Mouse (Mus musculus): ENCODE measurements around the gene Prss50. TPM values are rescaled to one million over a fixed set of nuclear protein-coding genes. Genes with fewer than 3 reads are reported as not detected.

The Prss50 gene
- total RNA-seq, 2 experiments from 2014 or later, result 0.58 TPM; not detected in 1

GRCm38 (mm10) chr9:110871030-110871429 lies 13.3 kb downstream of the Prss50 start:
- DNase-seq (ENCODE audit: extremely low spot score in 1 of 2, low spot score in 2 of 2), result peak in 1 of 2 experiments; percentile 44
- intact Hi-C loops (cut with DNase I), result loop anchor here (5.0 kb wide), 1 partner anchor 154 kb away; no protein-coding TSS in a partner anchor

- peak; percentile 79 to 91 for DNase-seq (ENCODE audit: extremely low spot score in 1 of 2, low spot score in 2 of 2)
- intact Hi-C loops (cut with DNase I), result loop anchor here (5.0 kb wide), 1 partner anchor 157 kb away; no protein-coding TSS in a partner anchor
Measured at GRCm38 (mm10) chr9:110873681-110874659, 16.2 kb downstream of the Prss50 start.

GRCm38 (mm10) chr9:110874660-110875191 lies 17.0 kb downstream of the Prss50 start:
- intact Hi-C loops (cut with DNase I), result loop anchor here (5.0 kb wide), 1 partner anchor 157 kb away; no protein-coding TSS in a partner anchor
- DNase-seq (ENCODE audit: extremely low spot score in 1 of 2, low spot score in 2 of 2), result no peak

- intact Hi-C loops (cut with DNase I), result no loop called here
- no peak for DNase-seq (ENCODE audit: extremely low spot score in 1 of 2, low spot score in 2 of 2)
Measured at GRCm38 (mm10) chr9:110875288-110875695, 17.5 kb downstream of the Prss50 start.

- intact Hi-C loops (cut with DNase I), result no loop called here
- DNase-seq (ENCODE audit: extremely low spot score in 1 of 2, low spot score in 2 of 2), result no peak
Measured at GRCm38 (mm10) chr9:110877353-110877752, 19.6 kb downstream of the Prss50 start.

GRCm38 (mm10) chr9:110877888-110878287 lies 20.1 kb downstream of the Prss50 start:
- intact Hi-C loops (cut with DNase I), result no loop called here
- peak; percentile 31 to 64 for DNase-seq (ENCODE audit: extremely low spot score in 1 of 2, low spot score in 2 of 2)

GRCm38 (mm10) chr9:110879191-110879920 lies 21.6 kb downstream of the Prss50 start, which contains the start of gene Als2cl:
TSS of gene Als2cl (plus strand) at chr9:110879870.
- intact Hi-C loops (cut with DNase I), result no loop called here
- DNase-seq (ENCODE audit: extremely low spot score in 1 of 2, low spot score in 2 of 2), result peak in 1 of 2 experiments; percentile 26

GRCm38 (mm10) chr9:110879998-110880561 lies 22.3 kb downstream of the Prss50 start, which contains the start of gene Tmie:
TSS of gene Tmie (minus strand) at chr9:110880113.
- intact Hi-C loops (cut with DNase I), result no loop called here

GRCm38 (mm10) chr9:110880772-110881171 lies 23.0 kb downstream of the Prss50 start:
- DNase-seq (ENCODE audit: extremely low spot score in 1 of 2, low spot score in 2 of 2), result no peak
- intact Hi-C loops (cut with DNase I), result no loop called here

More at GRCm38 (mm10) chr9:110879998-110880561, 22.3 kb downstream of the Prss50 start, which contains the start of gene Tmie:
- peak in 1 of 2 experiments; percentile 85 for DNase-seq (ENCODE audit: extremely low spot score in 1 of 2, low spot score in 2 of 2)

GRCm38 (mm10) chr9:110881953-110882352 lies 24.2 kb downstream of the Prss50 start:
- intact Hi-C loops (cut with DNase I), result no loop called here
- DNase-seq (ENCODE audit: extremely low spot score in 1 of 2, low spot score in 2 of 2), result no peak

- intact Hi-C loops (cut with DNase I), result no loop called here
- no peak for DNase-seq (ENCODE audit: extremely low spot score in 1 of 2, low spot score in 2 of 2)
Measured at GRCm38 (mm10) chr9:110887388-110888303, 29.9 kb downstream of the Prss50 start.

- no peak for DNase-seq (ENCODE audit: extremely low spot score in 1 of 2, low spot score in 2 of 2)
- intact Hi-C loops (cut with DNase I), result no loop called here
Measured at GRCm38 (mm10) chr9:110888935-110889334, 31.2 kb downstream of the Prss50 start.

- DNase-seq (ENCODE audit: extremely low spot score in 1 of 2, low spot score in 2 of 2), result peak in 1 of 2 experiments; percentile 29
- intact Hi-C loops (cut with DNase I), result no loop called here
Measured at GRCm38 (mm10) chr9:110890026-110890783, 32.4 kb downstream of the Prss50 start.

GRCm38 (mm10) chr9:110891077-110891828 lies 33.5 kb downstream of the Prss50 start:
- peak in 1 of 2 experiments; percentile 29 for DNase-seq (ENCODE audit: extremely low spot score in 1 of 2, low spot score in 2 of 2)
- intact Hi-C loops (cut with DNase I), result no loop called here

- no peak for DNase-seq (ENCODE audit: extremely low spot score in 1 of 2, low spot score in 2 of 2)
Measured at GRCm38 (mm10) chr9:110892552-110892951, 34.8 kb downstream of the Prss50 start.

GRCm38 (mm10) chr9:110893429-110893828 lies 35.7 kb downstream of the Prss50 start:
- intact Hi-C loops (cut with DNase I), result no loop called here
- DNase-seq (ENCODE audit: extremely low spot score in 1 of 2, low spot score in 2 of 2), result peak in 1 of 2 experiments; percentile 30

More at GRCm38 (mm10) chr9:110892552-110892951, 34.8 kb downstream of the Prss50 start:
- intact Hi-C loops (cut with DNase I), result no loop called here

All from left cerebral cortex, postnatal 10 days (tissue).